Mouse (Mus musculus) liver, embryonic 14.5 days (tissue): Measurements from ENCODE around the gene Kif16b.
A peak's percentile ranks its signal among the peaks of the same experiment; 100 is the strongest.

Source experiments
- CTCF ChIP-seq: IDR thresholded peaks from 2 replicates; pipeline ENCODE4 v1.5.1; 2016; ENCODE audit warnings: antibody characterized with exemption, low read depth, control low read depth
- EP300 ChIP-seq: IDR thresholded peaks from 2 replicates; pipeline ENCODE4 v1.6.1; 2016; ENCODE audit warnings: antibody characterized with exemption, low read depth

DNA sequence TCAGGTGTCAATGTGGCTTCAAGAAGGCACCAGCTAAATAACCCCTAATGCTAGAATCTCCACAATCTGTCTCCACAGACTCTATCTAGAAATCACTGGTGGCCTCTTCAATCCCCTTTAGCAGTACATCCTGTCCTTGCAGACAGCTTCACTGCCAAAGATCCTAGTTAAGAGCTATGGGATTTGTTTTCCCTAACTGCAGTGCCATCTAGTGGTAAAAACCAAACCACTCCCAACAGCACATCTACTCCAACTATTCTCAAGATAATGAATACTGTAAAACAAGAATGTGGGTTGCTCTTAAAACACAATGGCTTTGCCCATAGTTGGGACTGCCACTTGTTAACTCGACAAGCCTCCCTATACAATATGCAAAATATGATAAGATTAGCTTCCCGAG, 88.3 kb downstream of the Kif16b start:
- TF ChIP-seq CTCF: peak; percentile 62
- TF ChIP-seq EP300: no peak
